Mouse (Mus musculus): ENCODE measurements around the gene Shroom1.

Gene Shroom1

DNA sequence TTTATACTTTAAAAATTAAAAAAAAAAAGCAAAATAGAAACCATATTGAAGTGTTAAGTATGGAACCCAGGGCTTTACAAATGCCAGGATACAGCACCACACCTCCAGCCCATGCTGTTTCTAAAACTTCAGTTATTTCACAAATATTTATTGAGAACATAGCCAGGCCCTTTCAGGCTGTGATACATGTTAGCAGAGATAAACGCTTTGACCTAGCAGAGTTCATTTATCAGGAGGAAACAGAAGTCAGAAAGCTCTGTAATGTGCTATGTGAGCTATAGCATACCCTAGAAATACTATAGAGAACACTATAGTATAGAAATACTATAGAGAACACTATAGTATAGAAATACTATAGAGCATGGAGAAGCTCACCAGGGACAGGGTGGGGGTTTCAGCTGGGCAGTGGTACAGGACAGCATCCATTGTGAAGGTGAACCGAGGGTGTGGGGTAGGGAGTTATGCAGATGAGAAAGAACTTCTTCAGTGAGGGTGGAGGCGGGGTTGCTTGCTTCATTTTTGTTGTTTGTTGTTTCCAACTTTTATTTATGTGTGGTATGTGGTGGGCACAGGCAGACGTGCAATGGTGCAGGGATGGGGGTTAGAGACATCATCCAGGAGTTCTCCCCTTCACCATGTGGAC is 24.2 kb downstream of the Shroom1 start:
- no peak for DNase-seq

DNA sequence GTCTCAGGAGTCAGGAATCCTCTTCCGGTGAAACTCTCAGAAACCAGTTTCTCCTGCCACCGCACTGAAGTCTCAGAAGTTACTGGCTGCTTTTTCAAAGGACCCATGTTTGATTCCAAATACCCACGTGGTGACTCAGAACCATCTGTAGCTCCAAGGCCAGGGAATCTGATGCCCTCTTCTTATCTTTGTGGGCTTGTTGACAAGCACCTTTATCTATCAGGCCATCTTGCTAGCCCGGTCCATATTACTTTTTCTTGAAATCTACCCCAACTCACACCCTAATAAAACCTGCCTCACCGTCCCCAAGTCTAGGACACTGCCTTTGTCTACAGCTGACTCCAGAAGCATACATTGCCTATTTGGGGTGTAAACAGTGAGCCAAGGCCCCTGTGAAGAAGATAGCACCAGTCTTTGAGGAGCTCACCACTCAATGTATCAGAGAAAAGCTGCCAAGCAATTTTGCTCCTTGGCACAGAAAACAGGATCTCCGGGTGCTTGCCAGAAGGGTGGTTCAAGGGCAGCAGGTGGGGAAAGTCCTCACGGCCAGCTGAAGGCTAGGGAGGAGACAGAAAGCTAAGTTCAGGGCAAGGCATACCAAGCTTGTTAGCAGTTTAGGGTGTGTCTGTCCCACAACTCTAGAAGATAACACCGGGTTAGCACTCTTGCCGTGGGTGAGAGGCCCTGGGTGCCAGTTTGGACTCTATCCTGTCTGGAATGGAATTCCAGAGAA is 26.3 kb downstream of the Shroom1 start:
- no peak for DNase-seq

DNA sequence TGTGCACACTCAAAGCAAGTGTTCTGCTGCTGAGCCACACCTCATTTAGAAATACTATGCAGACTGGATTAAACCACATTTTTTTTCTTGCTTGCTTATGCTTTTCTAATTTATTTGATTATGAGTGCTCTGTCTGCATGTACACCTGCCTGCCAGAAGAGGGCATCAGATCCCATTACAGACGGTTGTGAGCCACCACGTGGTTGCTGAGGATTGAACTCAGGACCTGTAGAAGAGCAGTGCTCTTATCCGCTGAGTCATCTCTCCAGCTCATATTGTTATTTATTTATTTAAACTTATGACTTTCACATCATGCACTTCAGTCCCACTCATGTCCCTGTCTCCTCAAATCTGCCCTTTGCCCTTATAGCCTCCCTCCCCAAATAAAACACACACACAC is 28.7 kb downstream of the Shroom1 start:
- no peak for DNase-seq

DNA sequence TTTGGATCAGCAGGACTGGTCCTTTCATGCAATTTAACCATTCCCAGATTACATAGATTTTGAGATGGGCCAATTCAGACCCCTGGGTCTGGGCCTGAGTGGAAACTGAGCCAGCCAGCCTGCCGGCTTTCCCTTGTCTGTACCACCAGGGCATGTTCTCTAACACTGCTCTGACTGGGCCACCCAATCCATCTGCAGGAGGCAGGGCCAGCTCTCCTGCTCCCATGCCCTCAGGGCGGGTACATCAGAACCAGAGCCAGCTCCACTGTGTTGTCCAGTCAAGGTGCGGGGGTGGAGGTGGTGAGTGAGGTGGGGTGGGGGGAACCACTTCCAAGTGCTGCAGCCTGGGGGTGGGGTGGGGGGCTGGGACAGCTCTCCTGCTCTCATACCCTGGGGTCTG is 29.3 kb downstream of the Shroom1 start:
- no peak for DNase-seq

DNA sequence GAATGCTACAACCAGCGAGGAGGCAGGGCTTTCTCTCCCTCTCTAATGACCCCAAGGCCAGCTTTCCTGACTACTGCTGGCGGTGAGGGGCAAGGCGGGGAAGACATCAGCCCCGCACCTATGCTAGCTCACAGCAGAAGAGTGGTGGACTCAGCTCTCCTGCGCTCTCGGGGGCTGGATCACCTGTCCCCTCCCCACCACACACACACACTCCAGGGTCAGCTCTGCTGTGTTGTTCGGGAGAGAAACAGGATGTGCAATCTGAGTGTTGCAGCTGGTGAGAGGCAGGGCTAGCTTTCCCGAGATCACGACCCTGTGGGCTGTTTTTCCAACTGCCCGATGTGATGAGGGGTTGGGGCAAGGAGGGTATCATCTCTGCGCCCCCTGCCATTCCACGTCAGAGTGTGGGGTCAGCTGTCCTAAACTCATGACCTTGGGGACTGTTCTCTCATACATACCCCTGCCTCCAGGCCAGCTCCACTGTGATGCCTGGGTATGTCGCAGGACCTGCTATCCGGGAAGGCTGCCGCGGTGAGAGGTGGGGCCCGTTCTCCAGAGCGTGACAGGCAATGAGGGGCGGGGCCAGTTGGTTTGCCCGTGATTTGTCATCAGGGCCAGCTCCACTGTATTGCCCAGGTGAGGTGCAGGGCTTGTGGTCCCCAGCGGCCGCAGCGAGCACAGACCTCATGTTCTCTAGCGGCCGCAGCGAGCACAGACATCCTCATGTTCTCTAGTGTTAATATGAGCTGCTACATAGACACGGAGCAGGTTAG is 30.0 kb downstream of the Shroom1 start:
- peak; percentile 56 to 79 for DNase-seq

DNA sequence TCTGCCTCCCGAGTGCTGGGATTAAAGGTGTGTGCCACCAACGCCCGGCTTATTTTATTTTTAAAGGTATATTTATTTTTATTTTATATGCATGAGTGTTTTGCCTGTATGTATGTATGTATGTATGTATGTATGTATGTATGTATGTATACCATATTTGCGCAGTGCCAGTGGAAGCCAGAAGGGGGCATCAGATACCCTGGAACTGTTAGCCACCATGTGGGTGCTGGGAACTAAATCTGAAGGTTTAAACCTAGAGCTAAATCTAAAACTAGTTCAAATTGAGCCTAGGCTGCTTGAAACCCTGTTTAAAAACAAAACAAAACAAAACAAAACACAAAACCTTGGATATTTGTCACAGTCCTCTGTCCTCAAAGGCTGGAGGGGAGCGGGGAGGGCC is 32.0 kb downstream of the Shroom1 start:
- no peak for DNase-seq

DNA sequence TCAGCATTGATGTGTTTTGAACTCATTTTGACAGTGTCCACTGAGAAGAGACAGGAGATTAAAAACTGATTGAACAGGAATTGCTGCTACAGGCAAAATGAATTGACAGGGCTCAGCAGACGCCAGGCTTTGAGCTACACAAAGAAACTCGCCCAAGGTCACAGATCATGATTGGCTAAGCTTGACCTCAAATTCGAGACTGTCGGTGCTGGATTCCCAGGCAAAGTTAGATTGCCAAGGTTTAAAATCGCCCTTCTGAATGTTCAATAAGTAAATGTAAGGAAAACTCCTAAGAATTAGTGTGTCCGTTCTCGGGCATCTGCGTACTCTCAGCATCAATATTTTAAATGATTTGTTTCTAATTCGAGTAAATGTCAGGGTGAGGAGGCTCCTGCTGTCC is 32.4 kb downstream of the Shroom1 start:
- DNase-seq, result no peak

DNA sequence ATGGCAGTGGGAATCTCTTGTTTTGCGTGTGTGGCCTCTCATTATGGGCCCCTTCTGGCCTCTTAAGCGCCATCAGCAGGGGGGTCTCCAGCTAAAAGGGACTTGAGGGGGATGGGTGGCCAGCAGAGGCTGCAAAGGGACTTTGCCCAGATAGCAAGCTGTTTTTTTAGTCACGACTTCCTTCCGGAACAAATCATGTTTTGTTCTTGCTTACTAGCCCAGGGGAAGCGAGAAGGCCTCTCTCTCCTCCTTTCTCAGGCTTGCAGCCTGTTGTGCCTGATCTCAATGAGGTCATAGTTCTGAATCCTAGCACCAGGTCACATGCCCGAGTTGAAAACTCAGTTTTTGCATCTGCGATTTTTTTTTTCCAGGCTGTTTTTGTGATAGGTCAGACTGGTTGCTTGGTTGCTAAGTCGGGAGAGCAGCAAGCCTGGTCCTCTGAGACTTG is 35.0 kb downstream of the Shroom1 start:
- DNase-seq, result no peak

DNA sequence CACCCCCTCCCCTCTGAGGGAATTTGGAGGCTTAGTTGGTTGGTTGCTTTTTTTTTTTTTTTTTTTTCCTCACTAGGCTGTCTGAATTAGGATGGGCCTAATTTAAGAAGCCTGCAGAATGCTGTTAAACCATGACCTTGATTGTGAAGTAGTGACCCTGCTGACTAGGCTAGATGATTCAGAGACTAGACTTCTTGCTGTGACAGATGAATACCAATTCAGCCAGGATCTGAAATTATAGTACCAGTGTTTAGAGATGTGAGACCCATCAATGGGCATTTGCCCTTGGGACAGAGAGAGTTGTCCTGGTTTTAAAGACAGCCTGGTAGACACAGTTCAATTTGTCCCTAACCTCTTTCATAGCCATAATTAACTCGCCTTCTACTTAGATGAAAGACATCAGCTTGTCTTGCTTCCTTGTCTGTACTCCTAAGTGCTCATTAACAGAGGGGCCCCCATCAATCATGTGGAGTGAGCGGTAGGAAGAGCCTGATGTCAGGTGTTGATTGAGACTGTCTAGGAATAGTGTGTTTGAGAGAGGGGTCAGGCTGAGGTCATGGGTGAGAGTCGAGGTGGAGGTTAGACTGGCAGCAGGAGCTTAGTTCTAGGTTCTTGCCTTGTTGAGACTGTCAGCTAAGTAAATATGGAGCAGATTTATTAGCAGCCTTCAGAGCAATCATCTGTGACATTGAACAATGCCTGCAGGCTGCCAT is 36.4 kb downstream of the Shroom1 start:
- no peak for DNase-seq

DNA sequence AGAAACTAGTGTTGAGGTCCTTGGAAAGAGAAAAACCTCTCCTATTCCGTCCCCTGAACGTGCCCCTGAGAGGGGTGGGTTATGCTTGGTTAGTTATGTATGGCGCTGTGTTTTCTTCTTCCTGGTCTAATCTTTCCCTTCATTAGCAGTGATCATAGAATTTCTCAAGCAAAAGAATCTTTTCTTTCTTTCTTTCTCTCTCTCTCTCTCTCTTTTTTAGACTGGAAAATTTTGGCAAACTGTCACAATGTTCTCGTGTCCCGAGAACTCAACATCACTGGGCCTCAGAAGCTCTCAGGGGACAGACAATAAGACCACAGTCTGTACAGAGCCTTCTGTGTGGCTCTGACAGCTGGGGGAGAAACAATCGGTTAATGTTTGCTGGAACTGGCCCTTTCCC is 38.4 kb downstream of the Shroom1 start:
- no peak for DNase-seq

DNA sequence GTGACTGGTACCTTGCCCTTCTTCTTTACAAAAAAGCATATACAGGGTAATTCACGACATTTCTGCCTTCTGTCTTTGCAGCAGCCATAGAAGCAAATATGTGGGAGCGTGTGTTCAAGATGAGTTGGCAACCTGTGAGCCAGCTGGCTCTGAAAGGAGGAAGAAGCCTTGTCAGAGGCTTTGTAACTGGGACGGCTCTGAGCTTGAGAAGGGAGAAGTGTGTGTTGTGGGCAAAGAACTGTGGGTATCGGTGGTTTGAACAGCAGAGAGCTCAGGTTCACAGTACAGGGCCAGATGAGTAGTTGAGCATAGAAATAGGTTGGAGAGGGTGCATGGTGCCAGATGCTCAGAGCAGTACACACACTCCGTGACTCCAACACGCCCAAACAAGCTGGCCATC is 39.9 kb downstream of the Shroom1 start:
- DNase-seq, result no peak

DNA sequence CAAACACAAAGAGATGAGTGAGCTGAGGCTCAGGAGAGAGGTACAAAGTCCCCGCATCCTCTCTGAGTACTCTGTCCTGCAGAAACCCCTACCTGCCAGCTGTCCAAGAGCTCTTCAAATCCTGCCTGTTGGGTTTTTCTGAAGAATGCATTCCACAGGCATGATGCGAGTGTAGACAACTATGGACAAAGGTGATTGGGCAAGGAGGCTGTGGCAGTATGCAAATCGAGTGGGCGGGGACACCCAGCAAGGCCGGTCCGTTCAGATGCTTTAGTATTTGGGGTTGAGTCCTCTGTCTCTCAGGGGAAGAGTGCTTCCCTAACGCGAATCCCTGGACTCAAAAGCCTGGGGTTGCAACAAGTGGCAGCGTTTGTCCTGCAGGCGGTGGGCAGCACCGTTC is 43.6 kb downstream of the Shroom1 start:
- peak in 1 of 2 experiments; percentile 50 for DNase-seq

DNA sequence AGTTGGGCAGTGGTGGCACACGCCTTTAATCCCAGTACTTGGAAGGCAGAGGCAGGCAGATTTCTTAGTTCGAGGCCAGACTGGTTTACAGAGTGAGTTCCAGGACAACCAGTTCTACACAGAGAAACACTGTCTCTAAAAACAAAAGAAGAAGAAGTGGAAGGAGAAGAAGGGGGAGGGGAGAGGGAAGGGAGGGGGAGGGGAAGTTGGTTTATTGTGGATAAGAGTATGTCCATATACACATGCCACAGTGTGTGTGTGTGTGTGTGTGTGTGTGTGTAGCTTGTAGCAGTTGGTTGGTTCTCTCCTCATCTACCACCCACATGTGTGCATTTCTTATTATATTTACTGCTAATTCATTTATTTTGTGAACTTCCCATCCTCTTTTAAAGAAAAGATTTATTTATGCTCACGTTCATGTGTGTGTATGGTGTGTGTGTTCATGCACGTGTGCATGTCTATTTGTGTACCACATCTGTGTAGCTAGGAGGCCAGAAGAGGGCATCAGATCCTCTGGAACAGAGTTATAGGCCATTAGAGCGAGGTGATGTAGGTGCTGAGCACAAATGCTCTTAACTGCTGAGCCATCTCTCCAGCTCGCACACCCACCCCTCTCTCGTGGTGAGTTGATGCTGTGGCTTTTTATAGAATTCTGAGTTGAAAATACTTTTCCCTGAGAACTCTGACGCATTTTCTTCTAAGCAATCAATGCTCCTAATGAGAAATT is 45.2 kb downstream of the Shroom1 start:
- no peak for DNase-seq

DNA sequence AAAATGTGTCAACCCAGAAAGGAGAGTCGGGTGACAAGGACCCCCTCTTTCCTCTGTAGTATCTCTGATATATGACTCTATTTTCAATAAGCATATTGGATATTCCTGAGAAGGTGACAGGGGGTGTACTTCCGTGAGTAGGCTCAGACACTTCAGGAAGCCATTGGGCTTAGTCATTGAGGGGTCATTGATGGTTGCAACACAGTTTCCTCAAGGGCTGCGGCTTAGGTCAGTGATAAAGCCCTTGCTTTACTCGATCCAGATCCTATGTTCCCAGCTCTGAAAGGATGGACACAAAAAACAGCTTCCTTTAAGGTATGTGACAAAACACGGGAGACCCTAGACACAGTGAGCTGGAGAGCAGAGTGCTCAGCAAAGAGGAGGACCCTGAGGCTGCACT is 46.7 kb downstream of the Shroom1 start:
- DNase-seq, result no peak

DNA sequence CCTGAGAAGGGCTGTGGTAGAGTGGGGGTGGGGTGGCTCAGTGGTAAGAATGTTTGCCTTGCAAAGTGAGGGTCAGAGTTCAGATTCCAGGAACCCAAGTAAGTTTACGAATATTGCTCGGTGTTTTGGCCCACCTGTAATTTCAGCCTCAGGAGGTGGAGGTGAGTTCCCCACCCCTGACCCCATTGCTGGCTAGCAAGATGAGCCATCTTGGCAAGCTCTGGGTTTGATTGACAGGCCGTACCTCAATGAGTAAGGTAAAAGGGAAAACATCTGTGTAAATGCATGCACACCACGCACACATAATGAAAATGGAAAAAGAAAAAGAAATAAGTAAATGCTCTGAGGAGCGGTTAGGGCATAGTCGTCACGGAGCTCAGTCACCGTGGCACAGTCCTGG is 47.4 kb downstream of the Shroom1 start:
- DNase-seq, result no peak

DNA sequence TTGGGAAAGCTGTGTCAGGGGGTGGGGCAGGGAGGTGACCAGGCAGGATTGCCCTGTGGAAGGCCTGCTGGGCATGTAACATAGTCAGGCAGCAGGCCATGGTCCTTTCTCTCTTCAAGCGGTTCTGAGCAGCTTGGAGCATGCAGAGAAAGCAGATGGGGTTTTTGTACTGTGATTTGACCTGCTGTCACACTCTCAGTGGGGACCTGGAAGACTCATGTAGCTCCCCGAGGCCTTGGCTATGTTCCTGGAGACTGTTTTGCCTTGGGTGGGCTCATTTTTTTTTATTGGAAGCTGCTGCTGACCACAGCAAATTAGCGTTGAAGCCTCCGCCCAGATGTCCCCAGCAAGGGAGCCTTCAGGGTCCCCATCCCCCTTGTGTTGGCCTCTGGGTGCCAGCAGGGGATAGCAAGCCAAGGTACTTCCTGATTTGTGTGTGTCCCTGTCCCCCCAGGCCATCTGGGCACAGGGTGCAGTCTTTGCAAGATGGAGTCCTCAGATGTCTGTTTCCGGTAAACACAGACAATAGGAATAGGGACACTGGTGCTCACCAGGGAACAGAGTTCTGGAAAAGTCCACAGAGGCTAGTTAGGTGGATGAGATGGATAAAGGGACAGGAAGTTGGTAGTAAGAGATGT is 48.1 kb downstream of the Shroom1 start:
- no peak for DNase-seq

DNA sequence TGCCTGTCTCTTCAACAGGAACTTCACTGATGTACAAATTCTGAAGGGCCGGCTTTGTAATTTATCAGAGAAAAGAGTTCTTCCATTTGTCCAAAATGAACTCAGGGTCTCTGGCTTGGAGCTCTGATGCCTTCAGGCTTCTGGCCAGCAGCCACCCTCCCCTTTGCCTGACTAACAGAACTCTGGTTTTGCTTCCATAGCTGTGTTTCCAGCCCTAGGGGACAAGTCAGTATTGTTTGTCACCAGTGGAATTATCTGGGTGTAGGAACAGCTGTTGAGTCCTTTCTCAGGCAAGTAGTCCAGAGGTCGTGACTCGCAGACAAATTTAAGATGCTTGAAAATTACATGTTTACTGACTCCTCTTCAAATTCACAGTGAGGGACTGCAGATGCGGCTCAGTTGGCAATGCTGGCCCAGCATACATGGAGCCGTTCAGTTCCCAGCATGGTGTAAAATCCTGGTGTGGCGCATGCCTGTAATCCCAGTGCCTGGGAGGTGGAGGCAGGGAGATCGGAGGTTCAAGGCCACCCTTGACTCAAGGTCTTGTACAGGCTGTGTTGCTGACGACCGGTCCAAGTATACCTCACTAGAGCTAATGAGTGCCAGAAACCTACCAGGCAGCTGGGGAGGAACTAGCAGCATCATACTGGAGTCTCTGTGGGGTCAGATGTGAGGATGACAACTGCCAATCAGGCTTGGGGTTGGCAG is 50.2 kb downstream of the Shroom1 start:
- no peak for DNase-seq

DNA sequence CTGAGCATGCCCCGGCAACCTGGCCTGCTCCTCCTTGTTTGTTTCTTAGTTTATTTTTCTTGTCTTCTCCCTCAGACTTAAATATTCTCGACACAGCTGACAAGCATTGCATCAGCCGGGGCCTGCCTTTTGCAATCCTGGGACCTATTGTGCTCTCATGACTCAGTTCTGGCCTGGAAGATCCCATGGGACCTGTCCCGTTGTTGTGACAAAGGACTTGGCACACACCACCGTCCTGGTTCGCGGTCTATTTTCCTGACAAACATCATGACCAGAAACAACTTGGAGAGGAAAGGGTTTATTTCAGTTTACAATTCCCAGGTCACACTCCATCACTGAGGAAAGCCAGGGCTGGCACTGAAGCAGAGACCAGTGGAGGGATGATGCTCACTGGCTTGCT is 51.1 kb downstream of the Shroom1 start:
- peak; percentile 60 to 69 for DNase-seq

DNA sequence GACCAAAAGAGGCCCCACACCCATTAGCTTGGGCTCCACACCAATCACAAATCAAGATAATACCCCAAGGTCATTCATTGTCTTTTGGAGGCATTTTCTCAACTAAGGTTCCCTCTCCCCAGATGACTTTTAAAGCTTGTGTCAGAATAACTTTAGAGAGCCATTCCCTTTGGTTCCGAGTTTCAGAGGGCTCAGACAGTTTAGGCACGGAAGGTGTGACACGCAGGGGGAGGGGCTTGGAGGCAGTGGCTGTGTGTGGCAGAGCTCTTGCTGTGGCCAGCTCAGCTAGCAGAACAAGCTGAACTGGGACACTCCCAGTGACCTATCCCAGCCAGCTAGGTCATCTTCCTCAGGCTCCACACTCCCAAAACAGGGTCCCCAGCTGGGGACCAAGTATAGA is 51.6 kb downstream of the Shroom1 start:
- DNase-seq, result no peak

DNA sequence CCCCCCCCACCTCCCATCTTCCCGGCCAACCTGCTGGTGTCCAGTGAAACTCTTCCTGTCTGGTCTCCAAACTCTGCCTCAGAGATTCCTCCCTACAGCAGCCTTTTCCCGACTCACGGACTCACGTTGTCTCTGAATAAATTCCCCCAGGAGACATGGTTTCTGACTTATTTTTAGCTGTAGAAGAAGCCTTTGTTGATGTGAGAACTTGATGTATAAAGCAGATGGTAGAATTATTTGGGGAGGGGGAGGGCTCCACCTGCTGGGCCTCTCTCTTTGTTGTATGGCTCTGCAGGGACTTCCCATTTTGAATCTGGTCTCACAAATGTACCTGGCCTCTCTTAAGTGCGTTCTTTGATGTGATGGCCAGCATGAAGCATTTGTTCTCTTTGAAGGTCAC is 53.3 kb downstream of the Shroom1 start:
- no peak for DNase-seq
